Mouse (Mus musculus) ES-Bruce4 (cell line): ENCODE measurements at regions not wholly inside any gene's neighbourhood (a gene's known extent, or its start where the extent isn't known, plus 50 kb on each side); places are given as distances from the start of the nearest gene placed in this dataset.

Experiments
- CTCF ChIP-seq: IDR thresholded peaks from one replicate; pipeline ENCODE4 v1.8.1; 2011; ENCODE audit warnings: low read depth, low read length
- EP300 ChIP-seq: IDR thresholded peaks from 2 replicates; pipeline ENCODE4 v1.6.1; 2011; ENCODE audit warnings: low read depth, low read length; ENCODE audit not compliant: insufficient read depth
- POLR2A ChIP-seq: IDR thresholded peaks from one replicate; pipeline ENCODE4 v1.8.1; 2011; ENCODE audit warnings: low read length; ENCODE audit not compliant: insufficient read depth

- TF ChIP-seq EP300 (no peak), CTCF (no peak), POLR2A (no peak)
Measured at GRCm38 (mm10) chr1:185071566-185071965, 72.2 kb upstream of the Mark1 start.
